Mouse (Mus musculus) bone marrow, adult 2 months (tissue): Measurements from ENCODE around the gene Surf6.

Experiments used
- CTCF ChIP-seq: fragments of 200-500 bp; IDR thresholded peaks from 2 replicates; pipeline ENCODE4 v1.5.1; 2011; ENCODE audit warnings: low read length, control low read depth; ENCODE audit not compliant: control insufficient read depth, insufficient read depth
- POLR2A ChIP-seq: fragments of 200-500 bp; IDR thresholded peaks from 2 replicates; pipeline ENCODE4 v1.6.1; 2011; ENCODE audit warnings: low read depth, mild to moderate bottlenecking, control low read depth, low read length, borderline replicate concordance; ENCODE audit not compliant: control insufficient read depth

DNA sequence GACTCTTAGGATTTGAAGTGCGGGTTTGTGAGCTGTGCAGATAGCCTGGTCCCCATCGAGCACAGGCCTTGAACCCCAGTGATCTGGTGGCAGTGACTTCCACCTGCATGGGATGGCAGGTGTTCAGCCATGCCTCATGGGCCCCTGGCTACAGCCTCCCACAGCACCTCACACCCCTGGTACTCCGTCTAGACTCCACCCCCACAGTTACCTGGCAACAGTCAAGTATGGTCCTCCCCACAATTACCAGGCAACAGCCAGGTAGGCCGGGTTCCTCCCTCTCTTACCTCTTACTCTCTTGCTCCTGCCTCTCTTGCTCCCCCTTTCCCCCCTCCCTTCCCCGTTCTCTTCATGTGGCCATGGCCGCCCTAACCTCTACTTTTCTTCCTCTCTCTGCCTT, 32.0 kb downstream of the Surf6 start:
- TF ChIP-seq CTCF (no peak), POLR2A (no peak)
